Mouse (Mus musculus): Measurements from ENCODE around the gene Il17rd. TPM values are rescaled to one million over a fixed set of nuclear protein-coding genes. Genes with fewer than 3 reads are reported as not detected.
A peak's percentile ranks its signal among the peaks of the same experiment; 100 is the strongest.

The Il17rd gene
- polyA plus RNA-seq (2017; shearing (Covaris generic)): under 1 TPM; 0.18 to 0.40 (median 0.21) TPM

DNA sequence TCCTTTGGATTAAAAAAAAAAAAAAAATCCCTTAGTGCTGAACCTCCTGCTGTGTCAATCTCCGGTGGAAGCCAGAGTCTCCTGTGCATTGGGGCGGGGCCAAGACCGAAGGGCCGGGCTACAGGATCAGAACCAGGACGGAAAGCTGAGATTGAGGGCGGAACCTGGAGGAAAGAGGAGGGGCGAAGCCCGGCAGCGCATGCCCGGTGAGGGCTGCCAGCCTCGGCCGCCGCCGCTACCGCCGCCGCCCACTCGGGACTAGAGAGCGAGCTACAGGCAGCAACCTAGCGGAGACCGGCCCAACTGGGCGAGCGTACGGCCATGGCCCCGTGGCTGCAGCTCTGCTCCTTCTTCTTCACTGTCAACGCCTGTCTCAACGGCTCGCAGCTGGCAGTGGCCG lies at the start of gene Il17rd:
Gene Il17rd (plus strand): TSS at position 159 of the 400 bp plus-strand sequence.
- ATAC-seq: peak; percentile 86

DNA sequence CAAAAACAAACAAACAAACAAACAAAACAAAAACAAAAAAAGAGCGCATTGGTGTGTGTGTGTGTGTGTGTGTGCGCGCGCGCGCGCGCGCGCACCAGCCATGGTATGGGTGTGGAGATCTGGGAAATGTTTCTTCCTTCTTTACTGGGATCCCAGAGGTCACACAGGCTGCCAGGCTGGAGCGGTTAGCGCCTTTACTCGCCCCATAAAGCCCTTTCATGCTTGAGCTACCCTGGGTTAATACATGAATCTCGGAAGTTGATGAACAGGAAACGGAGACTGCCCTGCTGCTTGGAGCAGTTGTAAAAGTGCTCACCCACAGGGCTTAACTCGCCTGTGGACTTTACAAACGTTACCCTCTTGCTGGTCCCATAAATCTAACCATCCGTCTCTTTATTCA lies 47.1 kb upstream of the Il17rd start:
- ATAC-seq: no peak

DNA sequence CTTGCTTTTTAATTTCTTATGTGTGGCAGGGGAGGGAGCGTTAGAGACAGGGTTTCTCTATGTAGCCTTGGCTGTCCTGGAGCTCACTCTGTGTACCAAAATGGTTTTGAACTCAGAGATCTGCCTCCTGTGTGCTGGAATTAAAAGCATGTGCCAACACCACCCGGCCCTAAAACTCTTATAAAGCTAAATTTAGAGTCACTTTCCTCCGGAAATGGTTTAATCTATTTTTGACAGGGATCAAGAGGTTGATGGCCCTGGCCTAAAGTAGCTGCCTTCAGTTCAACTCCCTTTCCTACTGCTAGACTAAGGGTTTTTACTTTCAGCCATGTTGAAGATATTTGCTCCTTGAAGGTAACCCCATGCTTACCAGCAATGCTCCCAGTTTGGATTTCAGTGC lies 45.3 kb upstream of the Il17rd start:
- ATAC-seq: no peak

DNA sequence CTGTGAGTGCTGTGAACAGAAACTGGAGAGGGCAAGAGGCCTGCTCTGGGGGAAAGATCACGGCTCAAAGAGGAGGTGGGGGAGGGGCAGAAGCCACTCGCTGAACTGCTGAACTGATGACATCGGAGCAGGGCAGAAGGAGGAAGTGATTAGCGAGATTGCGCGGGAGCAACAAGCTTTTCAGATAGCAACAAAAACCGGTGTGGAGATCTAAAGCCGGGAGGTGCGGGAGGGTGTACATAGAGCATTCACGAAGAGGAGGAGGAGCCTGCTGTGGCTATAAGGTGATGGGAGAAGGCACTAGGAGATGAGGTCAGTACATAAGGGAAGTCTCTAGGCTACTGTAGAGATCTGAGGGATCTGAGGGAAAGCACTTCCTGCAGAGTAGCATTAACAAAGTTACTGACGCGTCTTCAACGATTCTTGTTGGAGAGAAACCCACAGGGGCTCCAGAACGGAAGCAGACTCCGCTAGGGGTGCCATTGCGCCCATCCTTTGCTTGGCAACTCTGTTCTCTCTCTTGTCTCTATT lies 44.5 kb upstream of the Il17rd start, which contains the start of gene Hesx1:
Gene Hesx1 (plus strand): TSS at position 206 of the 531 bp plus-strand sequence.
- ATAC-seq: peak; percentile 90

DNA sequence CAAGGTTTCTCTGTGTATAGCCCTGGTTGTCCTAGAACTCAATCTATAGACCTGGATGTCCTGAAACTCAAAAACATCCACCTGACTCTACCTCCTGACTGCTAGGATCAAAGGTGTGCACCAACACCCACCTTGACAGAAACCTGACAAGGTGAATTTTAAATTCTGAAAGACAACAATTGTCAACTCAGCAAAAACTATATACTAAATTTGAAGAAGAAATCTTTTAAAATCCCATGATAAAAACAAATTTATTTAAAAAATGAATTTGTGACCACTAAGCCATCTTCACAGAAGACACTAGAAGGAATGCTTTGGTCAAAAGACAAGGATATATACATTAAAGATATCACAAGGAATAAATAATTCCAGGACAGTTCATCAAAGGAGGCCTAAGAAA lies 42.5 kb upstream of the Il17rd start:
- no peak for ATAC-seq

DNA sequence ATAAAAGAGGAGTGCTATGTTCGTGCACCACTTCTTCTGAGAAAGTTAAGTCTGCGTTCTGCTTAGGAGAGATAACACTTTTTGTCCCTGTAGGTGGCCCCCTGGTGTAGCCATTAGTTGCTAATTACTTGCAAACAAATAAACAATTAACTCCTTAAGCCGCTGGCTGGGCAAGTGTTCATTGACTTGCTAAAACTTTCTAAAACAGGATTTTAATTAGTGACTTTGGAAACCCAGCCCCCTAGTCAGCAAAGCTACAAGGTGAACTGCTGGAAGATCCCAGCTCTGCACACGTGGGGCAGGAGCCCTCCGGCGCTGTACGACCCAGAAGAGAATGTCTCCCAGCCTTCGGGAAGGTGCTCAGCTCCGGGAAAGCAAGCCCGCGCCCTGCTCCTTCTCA lies 38.4 kb upstream of the Il17rd start:
- ATAC-seq: no peak

DNA sequence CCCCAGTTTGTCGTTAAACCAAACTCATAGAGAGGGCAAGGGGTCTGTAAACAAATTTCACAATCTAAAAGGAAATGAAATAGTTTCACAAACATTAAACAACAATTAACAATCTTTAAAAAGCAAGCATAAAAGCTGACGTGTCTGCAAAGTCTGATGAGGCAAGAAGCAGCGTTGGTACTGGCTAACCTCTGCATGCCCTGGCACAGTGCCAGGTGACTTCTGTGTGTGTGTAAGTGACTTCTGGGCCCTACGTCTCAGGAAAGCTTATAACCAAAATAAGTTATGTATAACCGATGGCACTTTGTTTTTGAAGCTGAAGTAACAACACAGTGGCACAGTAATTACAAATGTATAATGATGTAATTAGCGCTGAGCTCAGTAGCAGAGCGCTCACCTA lies 33.8 kb upstream of the Il17rd start:
- no peak for ATAC-seq

DNA sequence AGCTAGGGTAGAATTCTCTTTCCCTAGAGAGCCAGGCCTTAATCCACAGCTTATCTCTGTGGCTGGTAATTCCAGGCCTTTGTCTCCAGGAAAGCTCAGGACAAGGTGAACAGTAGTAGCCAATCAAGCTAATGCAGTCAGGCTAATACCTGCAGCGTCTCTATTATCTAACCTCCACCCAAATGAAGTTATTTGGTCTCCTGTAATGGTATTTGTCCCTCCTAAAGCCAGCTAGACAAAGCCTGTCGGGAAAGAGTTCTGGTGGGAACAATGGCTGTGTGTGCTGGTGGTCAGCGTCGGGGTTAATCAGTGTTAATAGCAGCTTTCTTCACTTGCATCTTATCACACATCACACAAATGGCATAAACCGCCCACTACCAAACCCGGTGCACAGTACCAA lies 32.8 kb upstream of the Il17rd start:
- ATAC-seq: no peak

DNA sequence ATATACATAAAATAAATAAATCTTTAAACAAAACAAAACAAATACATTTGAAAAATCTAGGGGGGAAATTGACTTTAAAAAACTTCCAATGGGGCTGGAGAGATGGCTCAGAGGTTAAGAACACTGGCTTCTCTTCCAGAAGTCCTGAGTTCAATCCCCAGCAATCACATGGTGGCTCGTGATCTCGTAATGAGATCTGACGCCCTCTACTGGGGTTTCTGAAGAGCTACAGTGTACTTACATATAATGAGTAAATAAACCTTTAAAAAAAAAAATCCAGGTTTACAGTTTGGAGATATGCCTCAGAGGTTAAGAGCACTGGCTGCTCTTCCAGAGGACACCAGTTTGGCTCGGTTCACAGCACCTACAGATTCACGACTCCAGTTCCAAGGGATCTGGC lies 27.2 kb upstream of the Il17rd start:
- ATAC-seq: no peak

DNA sequence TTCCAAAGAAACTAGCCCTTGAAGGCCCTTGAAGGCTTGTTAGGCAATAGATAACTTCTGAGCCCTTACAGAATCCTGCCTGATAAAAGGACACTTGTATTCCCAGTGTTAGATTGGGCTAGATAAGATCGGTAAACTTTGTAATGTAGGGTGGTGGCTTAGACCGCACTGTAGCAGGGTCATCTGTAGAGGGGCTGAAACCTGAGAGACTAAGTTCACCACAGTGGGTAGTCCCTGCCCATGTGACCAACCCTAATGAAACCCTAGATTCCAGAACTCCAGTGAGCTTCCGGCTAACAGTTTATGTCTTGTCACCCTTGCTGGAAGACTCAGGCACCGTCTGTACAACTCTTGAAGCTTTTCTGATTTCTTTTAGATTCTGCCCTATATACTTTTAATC lies 25.1 kb upstream of the Il17rd start:
- no peak for ATAC-seq

DNA sequence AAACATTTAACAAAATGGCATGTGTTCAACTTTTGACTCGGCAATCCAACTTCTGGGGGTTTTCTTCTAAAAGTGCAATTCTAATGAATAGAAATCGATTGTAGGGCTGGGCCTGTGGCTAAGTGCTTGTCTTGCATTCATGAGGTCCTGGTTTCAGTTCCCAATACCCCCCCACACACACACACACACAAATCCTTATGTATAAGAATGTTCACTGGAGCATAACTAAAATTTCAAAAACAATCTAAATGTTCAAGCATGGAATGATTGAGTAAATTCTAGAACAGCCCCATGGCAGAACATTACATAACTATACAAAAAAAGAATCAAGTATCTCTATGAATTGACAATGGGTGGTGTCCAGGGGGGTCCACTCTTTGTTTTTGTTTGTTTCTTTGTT lies 20.8 kb upstream of the Il17rd start:
- ATAC-seq: no peak

DNA sequence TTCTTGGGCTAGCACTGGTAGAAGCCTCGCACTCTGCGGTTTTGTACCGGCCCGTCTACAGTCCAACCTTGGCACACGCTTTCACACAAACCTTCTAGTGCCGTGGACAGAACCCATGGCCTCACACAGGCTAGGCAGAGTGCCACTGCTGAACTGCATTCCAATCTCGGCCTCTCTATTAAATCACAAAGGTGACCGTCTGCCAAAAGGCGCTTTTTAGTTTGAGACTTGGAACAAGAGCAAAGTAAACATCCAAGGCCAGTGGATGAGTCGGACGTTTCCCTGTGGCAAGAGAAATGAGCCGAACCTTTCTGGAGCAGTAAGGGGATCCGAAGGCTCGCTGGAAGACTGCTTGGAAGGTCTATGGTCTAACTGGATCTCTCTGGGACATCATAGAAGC lies 18.9 kb upstream of the Il17rd start:
- no peak for ATAC-seq

DNA sequence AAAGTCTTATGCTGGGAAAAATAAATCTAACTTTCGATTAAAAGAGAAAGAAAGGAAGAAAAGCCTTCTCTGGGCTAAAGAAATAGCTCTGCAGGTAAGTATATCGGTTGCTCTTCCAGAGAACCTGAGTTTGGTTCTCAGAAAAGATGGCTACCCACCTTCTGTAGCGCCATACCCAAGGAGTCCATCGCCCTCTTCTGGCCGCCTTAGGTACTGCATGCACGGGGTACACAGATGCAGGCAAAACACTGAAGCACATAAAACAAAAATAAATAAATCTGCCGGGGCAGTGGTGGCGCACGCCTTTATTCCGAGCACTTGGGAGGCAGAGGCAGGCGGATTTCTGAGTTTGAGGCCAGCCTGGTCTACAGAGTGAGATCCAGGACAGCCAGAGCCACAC lies 15.9 kb upstream of the Il17rd start:
- peak; percentile 71 for ATAC-seq

DNA sequence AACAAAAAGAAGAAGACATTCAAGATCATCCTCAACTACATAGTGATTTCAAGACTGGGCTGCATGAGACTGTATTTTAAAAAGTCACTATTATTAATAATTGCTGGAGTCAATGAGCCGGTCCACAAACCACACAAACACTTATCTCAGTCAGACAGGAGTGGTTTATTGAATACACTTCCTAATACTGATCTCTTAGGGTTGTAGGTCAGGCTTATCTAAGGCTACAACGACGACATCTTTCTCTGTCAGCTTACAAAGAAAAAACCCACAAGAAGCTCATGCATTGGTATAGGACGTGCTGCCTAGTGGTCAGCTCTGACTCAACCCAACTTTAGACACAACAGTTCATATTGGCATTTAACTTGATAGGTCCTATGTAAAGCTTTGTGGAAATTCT lies 14.1 kb upstream of the Il17rd start:
- no peak for ATAC-seq

DNA sequence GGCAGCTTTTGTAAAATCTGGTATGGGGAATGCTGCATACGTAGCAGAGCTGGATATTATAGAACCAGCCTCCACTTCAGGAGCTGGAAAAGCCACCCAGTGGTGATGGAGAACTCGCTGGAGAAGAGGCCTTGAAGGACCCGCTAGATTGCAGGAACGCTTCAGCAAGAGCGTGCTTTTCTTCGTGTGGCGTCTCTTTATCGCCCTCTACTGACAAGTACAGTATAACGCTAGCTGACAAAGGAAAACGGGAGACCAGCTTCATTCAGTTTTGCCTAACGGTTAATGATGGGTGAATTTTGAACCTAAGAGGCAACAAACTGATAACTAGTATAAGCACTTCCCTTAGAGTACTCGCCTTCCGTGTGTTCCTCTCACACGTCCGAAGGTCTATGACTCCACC lies 9.0 kb upstream of the Il17rd start:
- ATAC-seq: peak; percentile 80

DNA sequence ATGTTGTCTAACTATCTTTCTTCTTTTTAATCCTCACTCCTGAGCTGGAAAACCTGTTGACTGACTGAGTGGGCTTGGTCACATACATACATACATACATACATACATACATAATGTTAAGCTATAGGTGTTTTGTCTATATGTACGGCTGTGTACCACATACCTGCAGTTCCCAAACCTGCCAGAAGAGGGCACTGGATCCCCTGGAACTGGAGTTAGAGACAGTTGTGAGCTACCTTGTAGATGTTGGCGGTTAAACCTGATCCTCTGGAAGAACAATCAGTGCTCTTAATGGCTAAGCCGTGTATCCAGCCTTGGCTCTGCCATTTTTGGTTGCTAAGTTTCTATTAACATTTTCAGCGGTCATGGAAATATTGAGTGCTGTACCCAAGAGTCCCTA lies 7.6 kb upstream of the Il17rd start:
- ATAC-seq: no peak

DNA sequence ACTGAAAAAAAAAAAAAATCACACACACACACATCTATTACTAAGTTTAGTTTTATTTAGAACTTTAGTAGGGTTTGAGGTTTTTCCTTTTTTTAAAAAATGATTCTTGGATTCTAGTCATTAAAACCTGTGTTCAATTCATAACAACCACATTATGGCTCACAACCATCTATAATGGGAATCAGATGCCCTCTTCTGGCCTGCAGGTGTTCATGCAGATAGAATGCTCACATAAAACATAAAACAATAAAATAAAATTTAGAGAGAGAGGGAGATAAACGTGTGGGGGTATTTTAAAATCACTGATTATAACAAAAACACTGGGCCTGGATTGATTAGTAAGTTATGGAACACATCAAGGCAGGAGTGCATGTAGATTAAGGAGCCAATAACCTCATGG lies 1.2 kb upstream of the Il17rd start:
- ATAC-seq: no peak

DNA sequence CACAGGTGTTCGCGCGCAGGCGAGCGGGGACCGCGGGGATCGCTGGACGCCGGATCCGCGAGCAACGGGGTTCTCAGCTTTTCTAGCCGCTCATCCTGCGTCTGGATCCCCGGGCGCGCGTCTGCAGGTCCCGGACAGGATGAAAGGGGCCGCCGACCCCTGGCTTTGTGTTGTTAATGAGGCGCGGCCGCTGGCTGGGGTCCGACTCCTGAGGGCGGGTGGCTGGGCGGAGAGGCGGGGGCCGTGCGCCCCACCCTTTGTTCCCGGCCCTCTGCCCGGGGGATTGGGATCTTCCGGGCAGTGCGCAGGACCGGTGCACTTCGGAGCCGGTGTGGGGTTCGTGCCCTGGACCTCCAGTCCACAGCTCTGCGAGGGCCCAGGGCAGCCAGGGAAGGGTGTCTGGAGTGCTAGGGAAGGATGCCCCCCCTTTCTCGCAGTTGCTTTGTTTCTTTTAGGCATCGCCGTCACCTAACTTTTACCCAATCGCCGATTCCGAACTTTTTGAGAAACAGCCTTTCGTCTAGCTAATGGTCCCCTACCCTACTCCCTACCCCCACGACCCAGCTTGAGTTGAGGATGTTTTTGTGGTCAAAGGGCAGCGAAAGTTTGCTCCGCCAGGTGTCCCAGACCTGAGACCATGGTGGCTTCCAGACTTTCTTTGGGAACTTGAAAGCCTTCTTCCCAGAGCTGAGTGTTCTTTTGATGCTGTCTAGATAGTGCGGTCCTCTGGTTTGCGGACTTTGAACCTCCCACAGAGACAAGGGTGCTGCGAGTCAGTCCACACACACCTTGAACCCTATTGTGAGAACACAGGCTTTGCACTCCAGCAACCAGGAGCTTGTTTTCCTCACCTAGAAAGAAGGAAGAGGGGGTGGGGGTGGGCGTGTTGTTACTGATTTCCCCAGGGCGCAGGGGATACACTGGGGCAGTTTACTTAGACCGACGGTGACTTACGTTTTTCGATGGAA lies 824 bp downstream of the Il17rd start:
- peak; percentile 34 for ATAC-seq

DNA sequence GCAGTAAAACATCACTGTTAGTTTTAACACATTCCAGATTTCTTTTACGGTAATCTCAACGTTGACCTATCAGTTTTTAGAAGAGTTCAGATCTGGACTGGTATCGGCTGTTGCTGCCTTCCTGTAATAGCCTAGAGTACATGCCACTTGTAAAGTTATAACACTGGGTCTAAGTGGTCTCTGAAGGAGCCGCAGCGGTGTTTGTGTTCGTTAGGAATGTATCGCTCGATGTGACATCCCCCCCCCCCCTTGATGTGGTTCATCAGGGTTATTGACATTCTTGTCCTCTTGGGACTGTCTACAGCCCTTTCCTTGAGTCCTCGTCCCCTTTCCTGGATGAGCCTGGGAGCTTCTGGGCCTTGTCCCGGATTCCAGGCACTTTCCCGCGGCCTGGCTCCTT lies 1.7 kb downstream of the Il17rd start:
- ATAC-seq: no peak

DNA sequence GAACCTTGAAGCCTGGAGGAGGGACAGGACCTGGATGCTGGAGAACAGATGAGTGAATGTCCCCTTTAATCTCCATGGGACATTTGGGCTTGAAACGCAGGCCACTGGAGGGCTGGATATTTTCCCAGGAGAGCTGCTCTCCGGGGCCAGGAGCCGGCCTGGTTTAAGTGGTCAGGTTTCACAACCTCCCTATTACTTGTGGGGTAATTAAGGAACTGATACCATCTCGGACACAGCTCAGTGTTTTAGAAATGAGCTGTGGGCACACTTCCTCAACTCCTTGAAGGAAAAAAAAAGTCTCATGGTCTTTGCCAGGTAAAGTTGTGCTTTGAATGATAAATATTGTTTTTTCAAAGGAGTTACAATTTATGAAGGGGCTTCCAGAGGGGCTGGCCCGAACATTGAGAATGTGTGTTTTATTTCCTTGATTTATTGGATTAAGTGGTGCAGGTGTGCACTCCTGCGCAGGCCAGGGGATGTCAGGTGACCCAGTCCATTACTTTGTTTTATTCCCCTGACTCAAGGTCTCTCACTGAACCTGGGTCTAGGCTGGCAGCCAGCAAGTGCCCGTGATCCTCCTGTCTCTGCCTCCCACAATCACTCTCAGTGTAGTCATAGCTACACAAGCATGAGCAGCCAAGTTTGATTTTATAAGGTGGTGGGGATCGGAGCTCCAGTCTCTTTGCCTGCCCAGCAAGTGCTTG lies 3.7 kb downstream of the Il17rd start:
- no peak for ATAC-seq

DNA sequence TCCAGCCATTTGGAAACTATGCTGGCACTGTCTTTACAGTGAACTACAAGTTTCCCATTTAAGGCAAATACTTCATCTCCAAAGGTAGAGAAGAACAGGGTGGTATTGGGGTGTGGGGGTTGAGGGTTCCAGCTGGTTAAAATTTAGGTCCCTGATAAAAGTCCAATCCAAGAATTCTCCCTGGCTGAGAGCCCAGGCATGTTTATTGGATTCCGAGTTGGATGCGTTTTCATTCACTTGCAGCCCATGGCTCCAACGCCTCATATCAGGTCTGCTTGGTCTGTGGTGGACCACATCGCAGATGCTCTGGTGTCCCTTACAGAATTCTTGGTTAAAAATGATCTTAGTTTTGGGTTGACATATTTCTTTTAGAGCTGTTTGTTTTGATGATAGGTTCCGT lies 4.7 kb downstream of the Il17rd start:
- no peak for ATAC-seq

DNA sequence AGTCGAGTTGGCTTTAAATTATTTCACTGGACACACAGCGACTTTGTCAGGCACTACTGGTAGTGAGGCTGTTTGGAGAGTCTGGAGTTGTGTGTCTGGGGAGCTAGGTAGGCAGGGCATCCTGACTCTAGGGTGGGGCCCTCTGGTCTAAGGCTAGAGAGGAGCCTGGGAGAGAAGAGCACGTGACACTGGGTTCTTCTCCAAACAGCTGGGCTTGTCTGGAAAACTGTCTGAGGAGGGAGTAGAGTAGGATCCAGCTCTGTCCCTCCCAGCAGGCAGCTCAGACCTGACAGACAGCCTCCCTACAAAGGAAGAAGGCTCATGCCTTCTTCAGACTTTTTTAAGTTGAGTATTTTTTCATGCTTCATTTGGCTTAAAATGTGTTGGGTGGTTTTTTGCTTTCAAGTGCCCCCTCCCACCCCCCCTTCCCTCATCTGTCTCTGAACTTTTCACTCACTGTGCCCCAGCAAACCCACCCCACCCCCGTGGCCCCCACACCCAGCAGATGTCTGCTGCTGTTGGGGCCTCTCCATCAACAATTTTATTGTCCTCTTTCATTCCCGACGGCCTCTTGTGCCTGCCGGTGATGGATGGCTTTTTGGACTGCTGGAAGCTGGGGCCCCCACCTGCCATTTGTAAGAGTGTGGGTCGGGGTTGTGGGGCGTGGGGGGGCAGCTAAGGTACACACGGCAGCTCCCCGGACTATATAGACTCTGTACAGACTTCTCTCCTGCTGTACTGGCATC lies 5.7 kb downstream of the Il17rd start:
- no peak for ATAC-seq

DNA sequence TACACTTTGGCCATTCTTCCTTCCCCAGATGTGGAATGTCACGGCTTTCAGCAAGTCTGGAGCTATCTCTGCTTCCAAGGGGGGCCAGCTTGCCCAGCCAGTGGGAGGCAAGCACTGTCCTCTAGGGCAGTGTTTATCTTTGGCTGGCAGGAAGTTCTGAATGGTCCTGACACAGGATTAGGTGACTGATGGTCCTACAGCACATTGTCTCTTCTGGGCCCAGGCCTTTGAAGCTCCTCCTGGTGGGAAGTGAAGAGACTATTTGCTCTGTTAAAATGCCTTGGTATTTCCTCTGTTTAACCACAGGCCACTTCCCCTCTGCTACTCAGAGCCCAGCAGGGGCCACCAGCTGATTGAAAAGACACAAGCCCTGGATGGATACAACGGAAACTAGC lies 6.2 kb downstream of the Il17rd start:
- peak; percentile 95 for ATAC-seq
